Mouse (Mus musculus) forebrain, embryonic 14.5 days (tissue): ENCODE measurements around the gene Rab3b. TPM values are rescaled to one million over a fixed set of nuclear protein-coding genes. Genes with fewer than 3 reads are reported as not detected.

Source experiments
- ATAC-seq: fragments of 200-750 bp; cut with Nextera tagmentation; 2 replicates; pipeline ENCODE4 v1.8.0; 2017; ENCODE audit warnings: mild to moderate bottlenecking, moderate library complexity
- DNase-seq: peaks from one replicate; pipeline ENCODE4 v3.0.0-alpha.2; 2015; ENCODE audit warnings: low spot score
- H3K27ac ChIP-seq: fragments of 300-500 bp; sonication (generic); 2 replicates; pipeline ENCODE4 v1.5.1; 2014; ENCODE audit warnings: low read depth, mild to moderate bottlenecking, control low read depth, low read length, moderate library complexity
- H3K27me3 ChIP-seq: fragments of 300-500 bp; sonication (generic); replicated peaks from 2 replicates; pipeline ENCODE4 v1.6.1; 2014; ENCODE audit warnings: low read length, control low read depth, mixed read lengths; ENCODE audit not compliant: control insufficient read depth, insufficient read depth
- H3K36me3 ChIP-seq: fragments of 300-500 bp; sonication (generic); 2 replicates; pipeline ENCODE4 v1.6.1; 2014; ENCODE audit warnings: low read length, control low read depth; ENCODE audit not compliant: control insufficient read depth, insufficient read depth
- H3K4me1 ChIP-seq: fragments of 300-500 bp; sonication (generic); 2 replicates; pipeline ENCODE4 v1.6.1; 2014; ENCODE audit warnings: antibody characterized with exemption, low read length, control low read depth; ENCODE audit not compliant: control insufficient read depth, insufficient read depth
- H3K4me2 ChIP-seq: fragments of 300-500 bp; sonication (generic); 2 replicates; pipeline ENCODE4 v1.6.1; 2014; ENCODE audit warnings: mild to moderate bottlenecking, control low read depth, low read length
- H3K4me3 ChIP-seq: fragments of 300-500 bp; sonication (generic); 2 replicates; pipeline ENCODE4 v1.5.1; 2014; ENCODE audit warnings: low read depth, low read length, control low read depth
- H3K9ac ChIP-seq: fragments of 300-500 bp; sonication (generic); 2 replicates; pipeline ENCODE4 v1.6.1; 2014; ENCODE audit warnings: mild to moderate bottlenecking, low read length, control low read depth, moderate library complexity
- H3K9me3 ChIP-seq: fragments of 300-500 bp; sonication (generic); replicated peaks from 2 replicates; pipeline ENCODE4 v1.6.1; 2016; ENCODE audit warnings: low read length, control low read depth, mixed read lengths; ENCODE audit not compliant: control insufficient read depth
- WGBS: fragments of 180-500 bp; shearing (Covaris S2); extraction: QIAGEN DNeasy Blood & Tissue Kit; methylation state at CpG from one replicate; pipeline ENCODE4 v1.1.7; 2014; 5-methylcytosine and 5-hydroxymethylcytosine counted together
- polyA plus RNA-seq: library from polyadenylated mRNA; unstranded; fragments of >200 nt; fragmentation: Nextera tagmentation; extraction: Ambion mirVana; gene quantifications from 2 replicates; pipeline ENCODE4 v1.2.1, GENCODE M21; 2014

Gene Rab3b
- polyA plus RNA-seq, 1 experiment from 2014 or later, result 79.7 TPM

- 87% methylated on average over 7 of the region's 7 CpGs for WGBS
- H3K36me3 ChIP-seq, result peaks cover 7% of the 10 kb centered on the region; the same call in 1 of the 2 replicates
- H3K4me2 ChIP-seq, result no peak overlapping the region
- no peak overlapping the region for H3K9ac ChIP-seq
- H3K4me3 ChIP-seq, result no peak overlapping the region
- no peak for ATAC-seq
- H3K27ac ChIP-seq, result no peak overlapping the region
- H3K9me3 ChIP-seq, result no peaks in the 10 kb centered on the region
- DNase-seq, result no peak
- no peaks in the 10 kb centered on the region for H3K27me3 ChIP-seq
- no peaks in the 10 kb centered on the region for H3K4me1 ChIP-seq
These were observed 36.8 kb upstream of the Rab3b start for GRCm38 (mm10) chr4:108841920-108842578.

- H3K4me3 ChIP-seq, result no peak overlapping the region
- ATAC-seq (no peak), DNase-seq (no peak)
- H3K9ac ChIP-seq, result no peak overlapping the region
- H3K36me3 ChIP-seq, result peaks cover 7% of the 10 kb centered on the region; the same call in 1 of the 2 replicates
- H3K27ac ChIP-seq, result no peak overlapping the region
- H3K4me1 ChIP-seq, result no peaks in the 10 kb centered on the region; the same call in 1 of the 2 replicates
- H3K4me2 ChIP-seq, result no peak overlapping the region
- no peaks in the 10 kb centered on the region for H3K9me3 ChIP-seq
- no peaks in the 10 kb centered on the region for H3K27me3 ChIP-seq
These were observed 35.5 kb upstream of the Rab3b start for GRCm38 (mm10) chr4:108843336-108843735.

GRCm38 (mm10) chr4:108845824-108846569 lies 32.9 kb upstream of the Rab3b start:
- DNase-seq, result no peak

GRCm38 (mm10) chr4:108847715-108848504 lies 31.0 kb upstream of the Rab3b start, which contains the start of gene Kti12:
TSS of gene Kti12 (plus strand) at chr4:108847785.
- peaks cover 3% of the 10 kb centered on the region; the same call in 1 of the 2 replicates for H3K36me3 ChIP-seq
- WGBS, result under 1% methylated on average over 77 of the region's 77 CpGs
- peak within 1 kb of the TSS; percentile 89 for H3K4me3 ChIP-seq
- no peaks in the 10 kb centered on the region for H3K27me3 ChIP-seq
- peak within 1 kb of the TSS; percentile 80 for H3K9ac ChIP-seq
- peak; percentile 95 for ATAC-seq
- H3K4me1 ChIP-seq, result peaks cover 12% of the 10 kb centered on the region
- peak; percentile 96 for DNase-seq
- H3K4me2 ChIP-seq, result peak within 1 kb of the TSS; percentile 97
- no peaks in the 10 kb centered on the region for H3K9me3 ChIP-seq
- peak within 1 kb of the TSS; percentile 66 for H3K27ac ChIP-seq

More at GRCm38 (mm10) chr4:108845824-108846569, 32.9 kb upstream of the Rab3b start:
- ATAC-seq, result no peak
- H3K36me3 ChIP-seq, result peaks cover under 1% of the 10 kb centered on the region; the same call in 1 of the 2 replicates
- no peak overlapping the region for H3K9ac ChIP-seq
- H3K4me2 ChIP-seq, result no peak overlapping the region
- no peaks in the 10 kb centered on the region for H3K27me3 ChIP-seq
- no peak overlapping the region for H3K27ac ChIP-seq
- H3K9me3 ChIP-seq, result no peaks in the 10 kb centered on the region
- H3K4me3 ChIP-seq, result no peak overlapping the region
- peaks cover 12% of the 10 kb centered on the region for H3K4me1 ChIP-seq
- WGBS, result 95% methylated on average over 5 of the region's 5 CpGs

- peak within 1 kb of the TSS; percentile 97 for H3K4me2 ChIP-seq
These were observed 30.4 kb upstream of the Rab3b start, which contains the start of gene A730015C16Rik for GRCm38 (mm10) chr4:108848505-108848848. TSS of gene A730015C16Rik (minus strand) at chr4:108848619.

GRCm38 (mm10) chr4:108866806-108867205 lies 12.1 kb upstream of the Rab3b start:
- DNase-seq (no peak), ATAC-seq (no peak)
- 80% methylated on average over 7 of the region's 7 CpGs for WGBS
- Histone ChIP-seq H3K4me1 (no peaks in the 10 kb centered on the region), H3K9me3 (no peaks in the 10 kb centered on the region), H3K27ac (no peak overlapping the region), H3K4me3 (no peak overlapping the region), H3K27me3 (no peaks in the 10 kb centered on the region), H3K36me3 (peaks cover 29% of the 10 kb centered on the region), H3K4me2 (no peak overlapping the region), H3K9ac (no peak overlapping the region)

More at GRCm38 (mm10) chr4:108848505-108848848, 30.4 kb upstream of the Rab3b start, which contains the start of gene A730015C16Rik:
- Histone ChIP-seq H3K36me3 (peaks cover 8% of the 10 kb centered on the region), H3K27ac (peak within 1 kb of the TSS; percentile 66), H3K4me3 (peak within 1 kb of the TSS; percentile 89), H3K4me1 (peaks cover 12% of the 10 kb centered on the region), H3K9ac (peak within 1 kb of the TSS; percentile 80), H3K9me3 (no peaks in the 10 kb centered on the region), H3K27me3 (no peaks in the 10 kb centered on the region)
- DNase-seq, result no peak
- 14% methylated on average over 20 of the region's 20 CpGs for WGBS
- ATAC-seq, result peak; percentile 8; the same call in 1 of the 2 replicates

GRCm38 (mm10) chr4:108869730-108870374 lies 9.0 kb upstream of the Rab3b start:
- Histone ChIP-seq H3K4me3 (no peak overlapping the region), H3K4me1 (no peaks in the 10 kb centered on the region), H3K4me2 (no peak overlapping the region), H3K27me3 (no peaks in the 10 kb centered on the region), H3K9me3 (no peaks in the 10 kb centered on the region), H3K9ac (no peak overlapping the region), H3K36me3 (0 out of 2 replicates have a peak, but pooled peaks cover under 1% of the 10 kb centered on the region), H3K27ac (no peak overlapping the region)
- ATAC-seq (peak; percentile 90), DNase-seq (peak; percentile 95)
- WGBS, result 36% methylated on average over 10 of the region's 10 CpGs

- H3K9me3 ChIP-seq, result no peaks in the 10 kb centered on the region
- ATAC-seq (no peak), DNase-seq (no peak)
- H3K4me3 ChIP-seq, result no peak overlapping the region
- no peak overlapping the region for H3K4me2 ChIP-seq
- no peaks in the 10 kb centered on the region for H3K4me1 ChIP-seq
- H3K9ac ChIP-seq, result no peak overlapping the region
- no peak overlapping the region for H3K27ac ChIP-seq
- WGBS, result 88% methylated on average over 5 of the region's 5 CpGs
- H3K36me3 ChIP-seq, result no peaks in the 10 kb centered on the region
- no peaks in the 10 kb centered on the region for H3K27me3 ChIP-seq
These were observed 5.1 kb upstream of the Rab3b start for GRCm38 (mm10) chr4:108873746-108874145.
